Mouse (Mus musculus): ENCODE data around the gene Gfra1. TPM values are rescaled to one million over a fixed set of nuclear protein-coding genes. Genes with fewer than 3 reads are reported as not detected.

Gfra1 gene
- total and polyA plus RNA-seq, 3 experiments = not detected

GRCm38 (mm10) chr19:58314631-58315030 lies 141.1 kb downstream of the Gfra1 start:
- no peaks in the 10 kb centered on the region for H3K36me3 ChIP-seq (replicated peaks in 1 of 2; ENCODE audit: control insufficient read depth in 1 of 2, insufficient read depth in 1 of 2, low read length in 1 of 2)
- H3K27ac ChIP-seq (ENCODE audit: insufficient read depth, low read depth) = no peak overlapping the region
- DNase-seq (ENCODE audit: extremely low read depth) = no peak
- dilution Hi-C loops (cut with MboI; ENCODE audit: extremely low pct_ligation_motif_present, extremely low pct_unique_long_range_greater_than_20kb, low sequenced_read_pairs) (no loop called here), in situ Hi-C loops (cut with MboI; ENCODE audit: low pct_ligation_motif_present, low pct_unique_long_range_greater_than_20kb, low sequenced_read_pairs) (no loop called here)
- no peaks in the 10 kb centered on the region for H3K27me3 ChIP-seq (replicated peaks)
- no peak overlapping the region for H3K4me2 ChIP-seq (ENCODE audit: insufficient read depth, low read depth, poor library complexity, severe bottlenecking)
- no peak overlapping the region for H3K4me3 ChIP-seq (replicated peaks in 1 of 3; ENCODE audit: low read depth in 2 of 3, low read length in 2 of 3, poor library complexity in 1 of 3)
- H3K9ac ChIP-seq (ENCODE audit: insufficient read depth, low read depth) = no peak overlapping the region
- no peaks in the 10 kb centered on the region for H3K4me1 ChIP-seq (ENCODE audit: control insufficient read depth in 1 of 2, insufficient read depth in 2 of 2)
- no peak for TF ChIP-seq ZNF384 (IDR thresholded peaks at IDR 0.05; ENCODE audit: low read depth, low read length)
- no peak for TF ChIP-seq UBTF (IDR thresholded peaks at IDR 0.05; ENCODE audit: low read depth, low read length)
- TF ChIP-seq MAFK (IDR thresholded peaks at IDR 0.05; ENCODE audit: insufficient replicate concordance, low read length) = no peak
- no peak for TF ChIP-seq ZKSCAN1 (IDR thresholded peaks at IDR 0.05; ENCODE audit: borderline replicate concordance, low read depth, low read length)
- TF ChIP-seq RAD21 (IDR thresholded peaks at IDR 0.05; ENCODE audit: low read depth, low read length) = no peak
- no peak for TF ChIP-seq E2F4 (IDR thresholded peaks at IDR 0.05; ENCODE audit: insufficient replicate concordance, low read depth, low read length)
- no peak for TF ChIP-seq MYC (IDR thresholded peaks at IDR 0.05; ENCODE audit: low read depth, low read length)
- no peak for TF ChIP-seq CHD1 (IDR thresholded peaks at IDR 0.05; ENCODE audit: low read depth, low read length)
- no peak for TF ChIP-seq CTCF (conservative IDR thresholded peaks at IDR 0.05 in 1 of 2, IDR thresholded peaks at IDR 0.05 in 1 of 2; ENCODE audit: low read depth in 2 of 2, low read length in 2 of 2)
- TF ChIP-seq JUND (conservative IDR thresholded peaks at IDR 0.05; ENCODE audit: low read depth, low read length) = no peak
- no peak for TF ChIP-seq MXI1 (IDR thresholded peaks at IDR 0.05; ENCODE audit: low read depth, low read length)
- no peak for TF ChIP-seq TBP (conservative IDR thresholded peaks at IDR 0.05; ENCODE audit: low read depth, low read length)
- TF ChIP-seq HCFC1 (IDR thresholded peaks at IDR 0.05; ENCODE audit: low read depth, low read length) = no peak
- no peak for TF ChIP-seq MAZ (IDR thresholded peaks at IDR 0.05; ENCODE audit: low read depth, low read length)
- TF ChIP-seq SMC3 (IDR thresholded peaks at IDR 0.05; ENCODE audit: low read depth, low read length) = no peak
- TF ChIP-seq JUN (IDR thresholded peaks at IDR 0.05; ENCODE audit: insufficient read depth, low read depth, low read length) = no peak
- TF ChIP-seq ZC3H11A (IDR thresholded peaks at IDR 0.05; ENCODE audit: low read depth, low read length) = no peak
- TF ChIP-seq ELF1 (IDR thresholded peaks at IDR 0.05; ENCODE audit: low read depth, low read length) = no peak
- no peak for TF ChIP-seq SIN3A (IDR thresholded peaks at IDR 0.05; ENCODE audit: low read length)
- no peak for TF ChIP-seq GABPA (IDR thresholded peaks at IDR 0.05; ENCODE audit: insufficient replicate concordance, low read depth, low read length)
- H3K9me3 ChIP-seq (replicated peaks; ENCODE audit: low read length) = peaks cover 13% of the 10 kb centered on the region
- H3K79me2 ChIP-seq (replicated peaks; ENCODE audit: control insufficient read depth, extremely low read depth, insufficient read depth, poor library complexity, severe bottlenecking) = no peaks in the 10 kb centered on the region

- Histone ChIP-seq H3K4me1 (ENCODE audit: control insufficient read depth in 1 of 2, insufficient read depth in 2 of 2) (no peaks in the 10 kb centered on the region), H3K27ac (ENCODE audit: insufficient read depth, low read depth) (no peak overlapping the region), H3K9ac (ENCODE audit: insufficient read depth, low read depth) (no peak overlapping the region), H3K36me3 (replicated peaks in 1 of 2; ENCODE audit: control insufficient read depth in 1 of 2, insufficient read depth in 1 of 2, low read length in 1 of 2) (no peaks in the 10 kb centered on the region), H3K79me2 (replicated peaks; ENCODE audit: control insufficient read depth, extremely low read depth, insufficient read depth, poor library complexity, severe bottlenecking) (no peaks in the 10 kb centered on the region), H3K4me2 (ENCODE audit: insufficient read depth, low read depth, poor library complexity, severe bottlenecking) (no peak overlapping the region), H3K9me3 (replicated peaks; ENCODE audit: low read length) (peaks cover 13% of the 10 kb centered on the region), H3K4me3 (replicated peaks in 1 of 3; ENCODE audit: low read depth in 2 of 3, low read length in 2 of 3, poor library complexity in 1 of 3) (no peak overlapping the region), H3K27me3 (replicated peaks) (no peaks in the 10 kb centered on the region)
- TF ChIP-seq CHD1 (IDR thresholded peaks at IDR 0.05; ENCODE audit: low read depth, low read length) (no peak), RAD21 (IDR thresholded peaks at IDR 0.05; ENCODE audit: low read depth, low read length) (peak; percentile 45), CTCF (conservative IDR thresholded peaks at IDR 0.05 in 1 of 2, IDR thresholded peaks at IDR 0.05 in 1 of 2; ENCODE audit: low read depth in 2 of 2, low read length in 2 of 2) (peak; percentile 35 to 56; a peak in 3 of 4 replicates), SMC3 (IDR thresholded peaks at IDR 0.05; ENCODE audit: low read depth, low read length) (peak; percentile 47), NRF1 (IDR thresholded peaks at IDR 0.05; ENCODE audit: low read depth, low read length) (no peak), ZMIZ1 (IDR thresholded peaks at IDR 0.05; ENCODE audit: low read depth, low read length) (no peak), MAZ (IDR thresholded peaks at IDR 0.05; ENCODE audit: low read depth, low read length) (no peak)
- no peak for DNase-seq (ENCODE audit: extremely low read depth)
- in situ Hi-C loops (cut with MboI; ENCODE audit: low pct_ligation_motif_present, low pct_unique_long_range_greater_than_20kb, low sequenced_read_pairs) = no loop called here
- dilution Hi-C loops (cut with MboI; ENCODE audit: extremely low pct_ligation_motif_present, extremely low pct_unique_long_range_greater_than_20kb, low sequenced_read_pairs) = no loop called here
Observed at GRCm38 (mm10) chr19:58313785-58314184, 141.9 kb downstream of the Gfra1 start.
